Mouse (Mus musculus) retina, embryonic 14.5 days (tissue): ENCODE results near the gene Yars.

Experiments
- DNase-seq: peaks from one replicate; pipeline ENCODE4 v3.0.0-alpha.2; 2015; ENCODE audit warnings: low spot score

Gene Yars

GRCm38 (mm10) chr4:129227985-129228381 lies 38.4 kb downstream of the Yars start:
- DNase-seq = peak; percentile 29

- DNase-seq = no peak
Observed at GRCm38 (mm10) chr4:129230926-129231325, 41.4 kb downstream of the Yars start.

GRCm38 (mm10) chr4:129231594-129232450 lies 42.3 kb downstream of the Yars start:
- DNase-seq = no peak

GRCm38 (mm10) chr4:129232561-129233360 lies 43.2 kb downstream of the Yars start:
- no peak for DNase-seq

- no peak for DNase-seq
Observed at GRCm38 (mm10) chr4:129234488-129234887, 44.9 kb downstream of the Yars start.

- no peak for DNase-seq
Observed at GRCm38 (mm10) chr4:129235147-129235546, 45.6 kb downstream of the Yars start.

GRCm38 (mm10) chr4:129236236-129236813 lies 46.8 kb downstream of the Yars start:
- no peak for DNase-seq

- DNase-seq = peak; percentile 67
Observed at GRCm38 (mm10) chr4:129237843-129238441, 48.4 kb downstream of the Yars start.

GRCm38 (mm10) chr4:129238579-129239016 lies 49.0 kb downstream of the Yars start:
- DNase-seq = peak; percentile 27

- DNase-seq = peak; percentile 87
Observed at GRCm38 (mm10) chr4:129239075-129239474, 49.5 kb downstream of the Yars start.

- no peak for DNase-seq
Observed at GRCm38 (mm10) chr4:129241898-129242297, 52.3 kb downstream of the Yars start.

- no peak for DNase-seq
Observed at GRCm38 (mm10) chr4:129242327-129242726, 52.8 kb downstream of the Yars start.

GRCm38 (mm10) chr4:129242761-129243160 lies 53.2 kb downstream of the Yars start:
- no peak for DNase-seq

GRCm38 (mm10) chr4:129244802-129245201 lies 55.2 kb downstream of the Yars start:
- no peak for DNase-seq

- no peak for DNase-seq
Observed at GRCm38 (mm10) chr4:129246360-129247301, 57.1 kb downstream of the Yars start.

- DNase-seq = no peak
Observed at GRCm38 (mm10) chr4:129247381-129248242, 58.1 kb downstream of the Yars start.

GRCm38 (mm10) chr4:129248243-129248767 lies 58.7 kb downstream of the Yars start:
- no peak for DNase-seq

- DNase-seq = no peak
Observed at GRCm38 (mm10) chr4:129249288-129249687, 59.7 kb downstream of the Yars start.

- DNase-seq = no peak
Observed at GRCm38 (mm10) chr4:129250759-129251481, 61.4 kb downstream of the Yars start.
